Mouse (Mus musculus): ENCODE measurements around the gene Ror1. TPM values are rescaled to one million over a fixed set of nuclear protein-coding genes. Genes with fewer than 3 reads are reported as not detected.

Gene Ror1
- polyA plus RNA-seq, 1 experiment from 2014 or later = 6.4 TPM

- no peaks in the 10 kb centered on the region for H3K4me1 ChIP-seq (ENCODE audit: control insufficient read depth, insufficient read depth, low read length)
- no peak for ATAC-seq (ENCODE audit: insufficient read depth, low FRiP score)
- no peaks in the 10 kb centered on the region for H3K9me3 ChIP-seq (replicated peaks; ENCODE audit: control insufficient read depth, low read length)
- no peak overlapping the region for H3K4me2 ChIP-seq (ENCODE audit: low read depth, low read length)
- H3K9ac ChIP-seq (ENCODE audit: low read length) = no peak overlapping the region
- H3K27ac ChIP-seq (ENCODE audit: low read length) = no peak overlapping the region
- H3K36me3 ChIP-seq (ENCODE audit: control insufficient read depth, insufficient read depth, low read length) = no peaks in the 10 kb centered on the region
- H3K4me3 ChIP-seq (replicated peaks; ENCODE audit: low read length) = no peak overlapping the region
- WGBS = 90% methylated on average over 4 of the region's 4 CpGs
- no peaks in the 10 kb centered on the region for H3K27me3 ChIP-seq (ENCODE audit: control insufficient read depth, insufficient read depth, low read length)
Observed at GRCm38 (mm10) chr4:100395407-100395806, 299.8 kb downstream of the Ror1 start.

DNA sequence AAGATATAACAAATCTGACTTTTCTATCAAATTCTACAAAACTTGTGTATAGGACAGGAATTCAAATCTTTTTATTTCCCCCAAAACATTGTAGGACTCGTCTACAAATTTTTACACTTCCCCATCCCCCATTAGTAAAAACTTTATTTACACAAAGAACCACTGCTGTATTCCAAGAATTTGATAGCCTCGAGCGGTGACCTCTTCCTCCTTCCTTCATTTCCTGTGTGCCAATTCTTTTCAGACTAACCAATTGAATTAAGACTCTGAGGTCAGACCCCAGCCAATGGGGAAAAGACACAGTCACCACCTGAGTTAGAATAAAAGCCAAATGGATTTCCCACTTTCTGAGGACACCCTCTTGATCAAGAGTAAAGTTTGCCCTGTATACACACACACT lies 302.5 kb downstream of the Ror1 start:
- H3K27me3 ChIP-seq (ENCODE audit: control insufficient read depth, insufficient read depth, low read length) = no peaks in the 10 kb centered on the region
- 0 out of 2 replicates have a peak, but pooled peaks cover 5% of the 10 kb centered on the region for H3K4me1 ChIP-seq (ENCODE audit: control insufficient read depth, insufficient read depth, low read length)
- H3K27ac ChIP-seq (ENCODE audit: low read length) = no peak overlapping the region
- no peak for ATAC-seq (ENCODE audit: insufficient read depth, low FRiP score)
- H3K4me2 ChIP-seq (ENCODE audit: low read depth, low read length) = no peak overlapping the region
- H3K36me3 ChIP-seq (ENCODE audit: control insufficient read depth, insufficient read depth, low read length) = no peaks in the 10 kb centered on the region
- no peaks in the 10 kb centered on the region for H3K9me3 ChIP-seq (replicated peaks; ENCODE audit: control insufficient read depth, low read length)
- 39% methylated on average over 3 of the region's 3 CpGs for WGBS
- no peak overlapping the region for H3K4me3 ChIP-seq (replicated peaks; ENCODE audit: low read length)
- no peak overlapping the region for H3K9ac ChIP-seq (ENCODE audit: low read length)

- Histone ChIP-seq H3K9me3 (replicated peaks; ENCODE audit: control insufficient read depth, low read length) (no peaks in the 10 kb centered on the region), H3K4me1 (ENCODE audit: control insufficient read depth, insufficient read depth, low read length) (0 out of 2 replicates have a peak, but pooled peaks cover 5% of the 10 kb centered on the region), H3K36me3 (ENCODE audit: control insufficient read depth, insufficient read depth, low read length) (no peaks in the 10 kb centered on the region), H3K4me3 (replicated peaks; ENCODE audit: low read length) (no peak overlapping the region), H3K4me2 (ENCODE audit: low read depth, low read length) (no peak overlapping the region), H3K27ac (ENCODE audit: low read length) (peak overlapping the region; percentile 51; the same call in 1 of the 2 replicates), H3K9ac (ENCODE audit: low read length) (no peak overlapping the region), H3K27me3 (ENCODE audit: control insufficient read depth, insufficient read depth, low read length) (no peaks in the 10 kb centered on the region)
- WGBS = 53% methylated on average over 3 of the region's 3 CpGs
- ATAC-seq (ENCODE audit: insufficient read depth, low FRiP score) = no peak
Observed at GRCm38 (mm10) chr4:100401078-100401477, 305.5 kb downstream of the Ror1 start.

- peak; percentile 71; the same call in 1 of the 2 replicates for ATAC-seq (ENCODE audit: insufficient read depth, low FRiP score)
- H3K27me3 ChIP-seq (ENCODE audit: control insufficient read depth, insufficient read depth, low read length) = no peaks in the 10 kb centered on the region
- no peaks in the 10 kb centered on the region for H3K36me3 ChIP-seq (ENCODE audit: control insufficient read depth, insufficient read depth, low read length)
- H3K4me3 ChIP-seq (replicated peaks; ENCODE audit: low read length) = no peak overlapping the region
- peak overlapping the region; percentile 51; the same call in 1 of the 2 replicates for H3K27ac ChIP-seq (ENCODE audit: low read length)
- no peak overlapping the region for H3K9ac ChIP-seq (ENCODE audit: low read length)
- H3K4me1 ChIP-seq (ENCODE audit: control insufficient read depth, insufficient read depth, low read length) = 0 out of 2 replicates have a peak, but pooled peaks cover 5% of the 10 kb centered on the region
- WGBS = 64% methylated on average over 14 of the region's 14 CpGs
- H3K9me3 ChIP-seq (replicated peaks; ENCODE audit: control insufficient read depth, low read length) = no peaks in the 10 kb centered on the region
- no peak overlapping the region for H3K4me2 ChIP-seq (ENCODE audit: low read depth, low read length)
Observed at GRCm38 (mm10) chr4:100401581-100402470, 306.2 kb downstream of the Ror1 start.

DNA sequence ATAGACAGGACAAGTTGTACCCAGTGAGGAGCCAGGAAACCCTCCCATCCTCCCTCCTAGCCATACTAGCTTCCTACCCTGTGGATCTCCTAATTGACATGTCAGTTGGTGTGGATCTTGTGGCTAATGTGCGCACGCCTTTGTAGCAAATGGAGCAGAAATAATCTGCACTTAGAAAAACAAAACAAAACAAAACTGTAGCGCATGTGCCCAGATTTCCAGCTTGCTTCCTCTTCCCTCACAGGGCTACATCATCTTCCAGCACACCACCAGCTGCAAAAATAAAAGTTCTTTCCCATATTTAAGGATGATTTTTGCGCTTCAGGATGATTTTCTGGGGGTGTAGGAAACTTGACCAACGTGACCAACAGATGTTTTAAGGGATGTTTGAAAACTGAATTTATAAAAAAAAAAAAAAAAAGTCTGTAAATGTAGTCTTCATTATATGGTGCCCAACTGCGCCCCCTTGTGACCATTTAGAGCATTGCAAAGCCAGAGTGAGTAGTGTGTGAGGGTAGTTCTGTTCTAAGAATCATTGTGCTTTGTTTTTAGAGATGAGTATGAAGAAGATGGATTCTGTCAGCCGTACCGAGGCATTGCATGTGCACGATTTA lies 311.8 kb downstream of the Ror1 start:
- Histone ChIP-seq H3K27ac (ENCODE audit: low read length) (peak overlapping the region; percentile 4; the same call in 1 of the 2 replicates), H3K4me1 (ENCODE audit: control insufficient read depth, insufficient read depth, low read length) (peaks cover 7% of the 10 kb centered on the region), H3K9ac (ENCODE audit: low read length) (no peak overlapping the region; the same call in 1 of the 2 replicates), H3K4me2 (ENCODE audit: low read depth, low read length) (no peak overlapping the region), H3K36me3 (ENCODE audit: control insufficient read depth, insufficient read depth, low read length) (no peaks in the 10 kb centered on the region), H3K9me3 (replicated peaks; ENCODE audit: control insufficient read depth, low read length) (no peaks in the 10 kb centered on the region), H3K4me3 (replicated peaks; ENCODE audit: low read length) (no peak overlapping the region), H3K27me3 (ENCODE audit: control insufficient read depth, insufficient read depth, low read length) (no peaks in the 10 kb centered on the region)
- no peak for ATAC-seq (ENCODE audit: insufficient read depth, low FRiP score)
- WGBS = 29% methylated on average over 9 of the region's 9 CpGs

GRCm38 (mm10) chr4:100409521-100409920 lies 313.9 kb downstream of the Ror1 start:
- H3K27me3 ChIP-seq (ENCODE audit: control insufficient read depth, insufficient read depth, low read length) = no peaks in the 10 kb centered on the region
- ATAC-seq (ENCODE audit: insufficient read depth, low FRiP score) = no peak
- H3K4me1 ChIP-seq (ENCODE audit: control insufficient read depth, insufficient read depth, low read length) = peaks cover 6% of the 10 kb centered on the region
- 62% methylated on average over 8 of the region's 8 CpGs for WGBS
- H3K4me2 ChIP-seq (ENCODE audit: low read depth, low read length) = no peak overlapping the region
- H3K9ac ChIP-seq (ENCODE audit: low read length) = no peak overlapping the region
- H3K9me3 ChIP-seq (replicated peaks; ENCODE audit: control insufficient read depth, low read length) = no peaks in the 10 kb centered on the region
- H3K4me3 ChIP-seq (replicated peaks; ENCODE audit: low read length) = no peak overlapping the region
- H3K27ac ChIP-seq (ENCODE audit: low read length) = no peak overlapping the region
- no peaks in the 10 kb centered on the region for H3K36me3 ChIP-seq (ENCODE audit: control insufficient read depth, insufficient read depth, low read length)

GRCm38 (mm10) chr4:100411841-100412539 lies 316.4 kb downstream of the Ror1 start:
- Histone ChIP-seq H3K27me3 (ENCODE audit: control insufficient read depth, insufficient read depth, low read length) (no peaks in the 10 kb centered on the region), H3K4me3 (replicated peaks; ENCODE audit: low read length) (no peak overlapping the region), H3K4me1 (ENCODE audit: control insufficient read depth, insufficient read depth, low read length) (peaks cover 6% of the 10 kb centered on the region), H3K36me3 (ENCODE audit: control insufficient read depth, insufficient read depth, low read length) (no peaks in the 10 kb centered on the region), H3K27ac (ENCODE audit: low read length) (no peak overlapping the region), H3K9ac (ENCODE audit: low read length) (no peak overlapping the region), H3K4me2 (ENCODE audit: low read depth, low read length) (no peak overlapping the region), H3K9me3 (replicated peaks; ENCODE audit: control insufficient read depth, low read length) (no peaks in the 10 kb centered on the region)
- no peak for ATAC-seq (ENCODE audit: insufficient read depth, low FRiP score)
- WGBS = 64% methylated on average over 13 of the region's 13 CpGs

GRCm38 (mm10) chr4:100422756-100423155 lies 327.2 kb downstream of the Ror1 start:
- Histone ChIP-seq H3K4me1 (ENCODE audit: control insufficient read depth, insufficient read depth, low read length) (peaks cover 3% of the 10 kb centered on the region), H3K4me3 (replicated peaks; ENCODE audit: low read length) (no peak overlapping the region), H3K27me3 (ENCODE audit: control insufficient read depth, insufficient read depth, low read length) (no peaks in the 10 kb centered on the region), H3K9me3 (replicated peaks; ENCODE audit: control insufficient read depth, low read length) (no peaks in the 10 kb centered on the region), H3K27ac (ENCODE audit: low read length) (no peak overlapping the region), H3K4me2 (ENCODE audit: low read depth, low read length) (no peak overlapping the region), H3K36me3 (ENCODE audit: control insufficient read depth, insufficient read depth, low read length) (no peaks in the 10 kb centered on the region), H3K9ac (ENCODE audit: low read length) (no peak overlapping the region)
- no peak for ATAC-seq (ENCODE audit: insufficient read depth, low FRiP score)
- WGBS = 13% methylated on average over 3 of the region's 3 CpGs

DNA sequence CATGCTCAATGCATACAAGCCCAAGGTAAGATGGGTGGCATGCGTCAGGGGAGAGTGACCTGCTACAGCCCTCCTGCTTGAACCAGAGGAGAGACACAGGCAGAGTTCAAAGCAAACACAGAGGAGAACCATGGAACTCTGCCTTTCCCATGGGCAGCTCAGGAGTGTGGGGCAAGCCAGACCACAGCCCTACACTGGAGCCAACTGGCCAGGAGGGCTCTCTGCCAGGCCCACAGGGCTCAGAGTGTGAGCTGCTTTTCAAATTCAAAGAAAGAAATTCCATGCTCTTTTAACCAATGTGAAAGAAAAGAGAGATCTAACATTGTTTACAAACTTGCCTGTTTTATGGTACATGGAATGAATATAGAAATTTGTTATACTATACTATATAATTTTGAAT lies 330.5 kb downstream of the Ror1 start:
- no peak for ATAC-seq (ENCODE audit: insufficient read depth, low FRiP score)
- H3K4me3 ChIP-seq (replicated peaks; ENCODE audit: low read length) = no peak overlapping the region
- no peaks in the 10 kb centered on the region for H3K9me3 ChIP-seq (replicated peaks; ENCODE audit: control insufficient read depth, low read length)
- H3K4me1 ChIP-seq (ENCODE audit: control insufficient read depth, insufficient read depth, low read length) = peaks cover 10% of the 10 kb centered on the region; the same call in 1 of the 2 replicates
- no peak overlapping the region for H3K9ac ChIP-seq (ENCODE audit: low read length)
- WGBS = 96% methylated on average over 1 of the region's 1 CpGs
- H3K36me3 ChIP-seq (ENCODE audit: control insufficient read depth, insufficient read depth, low read length) = no peaks in the 10 kb centered on the region
- H3K27me3 ChIP-seq (ENCODE audit: control insufficient read depth, insufficient read depth, low read length) = no peaks in the 10 kb centered on the region
- no peak overlapping the region for H3K4me2 ChIP-seq (ENCODE audit: low read depth, low read length)
- H3K27ac ChIP-seq (ENCODE audit: low read length) = no peak overlapping the region

All from stomach, embryonic 16.5 days (tissue).